Mouse (Mus musculus) kidney, embryonic 16.5 days (tissue): ENCODE measurements around the gene 4931409K22Rik. TPM values are rescaled to one million over a fixed set of nuclear protein-coding genes. Genes with fewer than 3 reads are reported as not detected.
A peak's percentile ranks its signal among the peaks of the same experiment; 100 is the strongest.

Experiments used
- ATAC-seq: fragments of 200-750 bp; cut with Nextera tagmentation; 2 replicates; pipeline ENCODE4 v1.8.0; 2017; ENCODE audit warnings: moderate TSS enrichment; ENCODE audit not compliant: low FRiP score, low TSS enrichment
- H3K27ac ChIP-seq: fragments of 300-500 bp; sonication (generic); 2 replicates; pipeline ENCODE4 v1.5.1; 2014; ENCODE audit warnings: low read length
- H3K27me3 ChIP-seq: fragments of 300-500 bp; sonication (generic); 2 replicates; pipeline ENCODE4 v1.6.1; 2014; ENCODE audit warnings: low read length, control low read depth, mixed read lengths; ENCODE audit not compliant: insufficient read depth
- H3K36me3 ChIP-seq: fragments of 300-500 bp; sonication (generic); 2 replicates; pipeline ENCODE4 v1.6.1; 2014; ENCODE audit warnings: low read length, control low read depth, mixed read lengths; ENCODE audit not compliant: insufficient read depth
- H3K4me1 ChIP-seq: fragments of 300-500 bp; sonication (generic); 2 replicates; pipeline ENCODE4 v1.6.1; 2014; ENCODE audit warnings: low read length, control low read depth, mixed read lengths; ENCODE audit not compliant: insufficient read depth
- H3K4me2 ChIP-seq: fragments of 300-500 bp; sonication (generic); replicated peaks from 2 replicates; pipeline ENCODE4 v1.6.1; 2014; ENCODE audit warnings: low read depth, low read length
- H3K4me3 ChIP-seq: fragments of 300-500 bp; sonication (generic); 2 replicates; pipeline ENCODE4 v1.5.1; 2014; ENCODE audit warnings: mild to moderate bottlenecking, low read length
- H3K9ac ChIP-seq: fragments of 300-500 bp; sonication (generic); replicated peaks from 2 replicates; pipeline ENCODE4 v1.6.1; 2014; ENCODE audit warnings: low read length
- H3K9me3 ChIP-seq: fragments of 300-500 bp; sonication (generic); 2 replicates; pipeline ENCODE4 v1.6.1; 2016; ENCODE audit warnings: low read length, control low read depth
- WGBS: fragments of 180-500 bp; shearing (Covaris S2); extraction: QIAGEN DNeasy Blood & Tissue Kit; methylation state at CpG from one replicate; pipeline ENCODE4 v1.1.7; 2014; 5-methylcytosine and 5-hydroxymethylcytosine counted together
- polyA plus RNA-seq: library from polyadenylated mRNA; unstranded; fragments of >200 nt; fragmentation: Nextera tagmentation; extraction: Ambion mirVana; gene quantifications from 2 replicates; pipeline ENCODE4 v1.2.1, GENCODE M21; 2015

Gene 4931409K22Rik
- polyA plus RNA-seq, 1 experiment from 2014 or later, result 0.16 TPM

DNA sequence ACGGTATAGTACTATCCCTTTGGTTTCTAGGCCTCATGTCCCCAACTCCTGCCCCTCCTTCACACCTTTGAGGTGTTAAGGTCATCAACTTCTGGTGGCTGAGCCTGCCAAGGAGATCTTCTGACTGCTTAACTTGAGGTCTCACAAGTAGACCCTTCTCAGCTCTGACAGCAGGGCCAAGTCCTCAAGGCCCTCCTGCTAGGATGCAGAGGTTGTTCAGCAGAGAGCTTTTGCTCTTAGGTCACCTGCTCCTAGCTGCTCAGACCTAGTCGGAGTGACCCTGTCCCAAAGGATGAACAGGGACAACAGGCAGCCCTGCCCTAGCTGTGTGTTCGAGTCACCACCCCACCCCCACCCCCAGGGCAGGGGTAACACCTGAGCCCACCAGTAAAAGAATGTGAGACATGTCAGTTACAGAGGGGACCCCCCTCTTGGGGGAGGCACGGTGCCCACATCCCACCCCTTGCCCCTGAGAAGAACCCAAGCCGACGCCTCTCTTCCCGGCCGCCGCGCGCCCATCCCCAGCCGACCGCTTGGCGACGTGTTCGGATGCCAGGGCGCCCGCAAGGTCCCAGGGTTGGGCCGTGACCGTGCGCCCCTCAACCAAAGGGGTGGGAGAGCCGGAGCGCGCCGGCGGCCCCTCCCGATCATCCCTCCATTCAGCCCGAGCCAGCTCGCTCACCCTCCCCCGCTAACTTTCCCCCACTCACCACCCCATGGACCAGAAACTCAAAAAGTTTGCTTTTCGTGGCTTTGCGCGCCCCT lies 44.6 kb upstream of the 4931409K22Rik start:
- Histone ChIP-seq H3K27me3 (no peaks in the 10 kb centered on the region), H3K4me3 (peak overlapping the region; percentile 69), H3K9me3 (no peaks in the 10 kb centered on the region), H3K4me1 (peaks cover 78% of the 10 kb centered on the region), H3K4me2 (peak overlapping the region; percentile 86), H3K36me3 (no peaks in the 10 kb centered on the region), H3K27ac (peak overlapping the region; percentile 99), H3K9ac (peak overlapping the region; percentile 91)
- 2% methylated on average over 23 of the region's 33 CpGs for WGBS
- no peak; the same call in 1 of the 2 replicates for ATAC-seq

DNA sequence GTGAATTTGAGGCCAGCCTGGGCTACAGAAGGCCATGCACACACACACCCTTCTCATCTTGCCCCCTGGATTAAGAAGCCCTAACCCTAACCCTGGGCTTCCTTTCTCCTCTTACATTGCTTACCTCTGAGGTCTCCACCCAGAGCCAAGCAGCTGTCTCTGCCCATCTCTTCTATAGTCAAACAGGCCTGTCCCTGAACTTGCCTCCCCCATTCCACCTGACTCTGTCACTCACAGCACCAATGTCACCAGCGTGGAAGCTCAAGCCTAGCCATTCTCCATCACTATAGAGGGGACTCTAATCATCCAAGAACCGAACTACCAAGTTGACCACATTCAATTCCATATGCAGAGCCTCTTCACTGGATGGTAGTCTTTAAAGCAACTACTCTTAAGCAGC lies 43.6 kb upstream of the 4931409K22Rik start:
- Histone ChIP-seq H3K9ac (no peak overlapping the region), H3K27me3 (no peaks in the 10 kb centered on the region), H3K4me1 (peaks cover 69% of the 10 kb centered on the region), H3K27ac (no peak overlapping the region), H3K36me3 (peaks cover 6% of the 10 kb centered on the region), H3K9me3 (no peaks in the 10 kb centered on the region), H3K4me3 (0 out of 2 replicates have a peak overlapping the region, but pooled peaks have one; percentile 7), H3K4me2 (peak overlapping the region; percentile 86)
- ATAC-seq, result no peak
- 77% methylated on average over 2 of the region's 2 CpGs for WGBS

GRCm38 (mm10) chr5:24599137-24599536 lies 42.5 kb upstream of the 4931409K22Rik start:
- peak overlapping the region; percentile 98 for H3K4me2 ChIP-seq
- H3K4me1 ChIP-seq, result peaks cover 63% of the 10 kb centered on the region

GRCm38 (mm10) chr5:24598570-24599006 lies 42.0 kb upstream of the 4931409K22Rik start:
- Histone ChIP-seq H3K36me3 (peaks cover 19% of the 10 kb centered on the region), H3K27ac (no peak overlapping the region), H3K4me2 (peak overlapping the region; percentile 98), H3K9me3 (no peaks in the 10 kb centered on the region), H3K9ac (peak overlapping the region; percentile 72), H3K4me1 (peaks cover 57% of the 10 kb centered on the region), H3K27me3 (no peaks in the 10 kb centered on the region), H3K4me3 (peak overlapping the region; percentile 56)
- WGBS, result 0% methylated on average over 28 of the region's 41 CpGs
- peak; percentile 7; the same call in 1 of the 2 replicates for ATAC-seq

More at GRCm38 (mm10) chr5:24599137-24599536, 42.5 kb upstream of the 4931409K22Rik start:
- Histone ChIP-seq H3K27ac (no peak overlapping the region), H3K27me3 (no peaks in the 10 kb centered on the region), H3K36me3 (peaks cover 15% of the 10 kb centered on the region), H3K9me3 (no peaks in the 10 kb centered on the region), H3K4me3 (peak overlapping the region; percentile 56), H3K9ac (peak overlapping the region; percentile 72; the same call in 1 of the 2 replicates)
- WGBS, result 18% methylated on average over 8 of the region's 8 CpGs
- ATAC-seq, result no peak

- H3K9me3 ChIP-seq, result no peaks in the 10 kb centered on the region
- H3K4me3 ChIP-seq, result peak overlapping the region; percentile 56
- peak overlapping the region; percentile 98 for H3K4me2 ChIP-seq
- peaks cover 24% of the 10 kb centered on the region for H3K36me3 ChIP-seq
- peak overlapping the region; percentile 72 for H3K9ac ChIP-seq
- no peak for ATAC-seq
- no peak overlapping the region for H3K27ac ChIP-seq
- WGBS, result 20% methylated on average over 15 of the region's 15 CpGs
- no peaks in the 10 kb centered on the region for H3K27me3 ChIP-seq
- peaks cover 52% of the 10 kb centered on the region for H3K4me1 ChIP-seq
These were observed 41.4 kb upstream of the 4931409K22Rik start for GRCm38 (mm10) chr5:24597901-24598569.

DNA sequence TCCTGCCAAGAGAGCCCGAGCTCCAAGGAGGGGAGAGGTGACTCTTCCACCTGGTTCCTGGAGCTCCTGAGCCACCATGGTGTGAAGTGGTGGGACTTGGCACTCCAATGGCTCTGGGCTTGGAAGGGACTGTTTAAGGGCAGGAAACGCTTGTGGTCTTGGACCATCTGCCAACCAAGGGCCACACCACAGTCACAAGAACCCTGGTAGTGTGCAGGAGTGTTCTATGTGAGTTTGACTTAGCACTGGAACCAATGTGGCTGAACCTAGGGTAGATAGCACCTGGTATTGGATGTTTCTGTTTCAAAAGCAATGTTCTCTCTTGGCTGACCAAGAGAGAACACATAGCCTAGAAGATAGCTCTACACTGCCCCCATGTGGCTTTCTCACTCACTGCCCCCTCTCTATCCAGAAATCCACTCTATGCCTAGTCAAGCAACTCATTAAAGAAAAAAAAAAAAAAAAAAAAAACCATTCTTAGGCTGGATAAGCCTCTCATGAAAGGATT lies 40.7 kb upstream of the 4931409K22Rik start:
- Histone ChIP-seq H3K9me3 (no peaks in the 10 kb centered on the region), H3K9ac (0 out of 2 replicates have a peak overlapping the region, but pooled peaks have one; percentile 2), H3K4me1 (peaks cover 44% of the 10 kb centered on the region), H3K4me2 (no peak overlapping the region), H3K4me3 (no peak overlapping the region), H3K27ac (no peak overlapping the region), H3K36me3 (peaks cover 31% of the 10 kb centered on the region), H3K27me3 (no peaks in the 10 kb centered on the region)
- no peak for ATAC-seq
- 66% methylated on average over 2 of the region's 2 CpGs for WGBS

DNA sequence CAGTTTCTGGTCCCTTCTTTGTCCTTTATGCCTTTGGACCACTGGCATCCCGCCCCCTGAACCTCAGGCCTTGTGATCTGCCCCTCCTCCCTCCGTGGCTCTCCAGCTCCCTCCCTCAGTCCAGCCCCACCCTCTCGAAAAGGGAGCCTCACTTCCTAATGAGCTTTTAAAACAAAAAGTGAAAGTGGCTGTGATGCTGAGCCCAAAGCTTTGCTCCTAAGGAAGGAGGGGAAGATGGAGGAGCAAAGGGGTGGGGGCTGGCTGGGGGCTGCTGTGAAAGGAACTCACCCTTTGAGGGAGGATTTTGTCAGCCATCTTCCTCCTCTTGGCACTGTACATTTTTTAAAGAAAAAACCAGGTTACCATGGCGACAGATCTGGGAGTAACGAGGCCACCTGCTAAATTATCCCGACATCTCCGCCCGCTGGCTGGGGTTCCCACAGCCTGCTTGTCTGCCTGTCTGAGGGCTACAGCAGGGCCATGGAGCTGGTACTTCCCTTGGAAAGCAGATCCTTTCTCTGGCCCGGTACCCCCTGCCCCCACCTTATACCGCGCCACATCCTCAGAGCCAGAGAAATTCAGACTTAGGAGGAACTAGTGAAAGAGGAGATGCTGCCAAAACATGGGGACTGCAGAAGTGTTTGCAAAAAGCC lies 40.0 kb upstream of the 4931409K22Rik start:
- no peak for ATAC-seq
- Histone ChIP-seq H3K4me1 (peaks cover 49% of the 10 kb centered on the region), H3K36me3 (peaks cover 37% of the 10 kb centered on the region), H3K27me3 (no peaks in the 10 kb centered on the region), H3K9me3 (no peaks in the 10 kb centered on the region), H3K4me3 (no peak overlapping the region), H3K27ac (no peak overlapping the region), H3K9ac (0 out of 2 replicates have a peak overlapping the region, but pooled peaks have one; percentile 2), H3K4me2 (no peak overlapping the region)
- 21% methylated on average over 11 of the region's 11 CpGs for WGBS

DNA sequence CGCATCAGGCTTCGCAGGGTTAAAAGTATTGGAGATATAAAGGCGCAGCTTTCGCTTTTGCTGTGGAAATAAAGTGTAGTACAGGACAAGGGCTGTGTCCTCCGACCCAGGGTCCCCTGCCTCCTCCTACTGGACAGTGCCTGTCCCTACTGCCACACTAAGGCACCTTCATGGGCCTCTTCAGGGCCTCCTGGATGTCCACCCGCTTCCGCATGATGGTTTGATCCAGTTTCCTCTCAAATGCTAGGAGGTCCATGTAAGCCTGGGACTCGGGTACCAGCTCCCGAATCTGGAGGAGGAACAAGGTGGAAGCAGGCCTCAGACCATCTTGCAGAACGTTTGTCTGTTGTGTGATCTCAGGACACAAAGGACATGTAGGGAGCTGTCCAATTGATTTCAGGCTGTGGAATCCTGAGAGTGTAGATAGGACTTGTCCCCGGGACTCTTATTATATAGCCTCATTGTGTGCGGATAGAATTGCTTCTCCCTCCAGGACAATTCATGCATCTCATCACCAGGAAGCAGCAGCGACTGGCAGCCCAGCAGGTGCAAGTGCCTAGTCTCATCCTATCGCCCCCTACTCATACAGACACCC lies 39.3 kb upstream of the 4931409K22Rik start:
- no peak overlapping the region for H3K4me3 ChIP-seq
- H3K27ac ChIP-seq, result no peak overlapping the region
- WGBS, result 68% methylated on average over 14 of the region's 14 CpGs
- no peak overlapping the region for H3K4me2 ChIP-seq
- no peaks in the 10 kb centered on the region for H3K27me3 ChIP-seq
- H3K9me3 ChIP-seq, result no peaks in the 10 kb centered on the region
- no peak overlapping the region for H3K9ac ChIP-seq
- peaks cover 39% of the 10 kb centered on the region for H3K36me3 ChIP-seq
- peaks cover 53% of the 10 kb centered on the region for H3K4me1 ChIP-seq
- no peak for ATAC-seq

DNA sequence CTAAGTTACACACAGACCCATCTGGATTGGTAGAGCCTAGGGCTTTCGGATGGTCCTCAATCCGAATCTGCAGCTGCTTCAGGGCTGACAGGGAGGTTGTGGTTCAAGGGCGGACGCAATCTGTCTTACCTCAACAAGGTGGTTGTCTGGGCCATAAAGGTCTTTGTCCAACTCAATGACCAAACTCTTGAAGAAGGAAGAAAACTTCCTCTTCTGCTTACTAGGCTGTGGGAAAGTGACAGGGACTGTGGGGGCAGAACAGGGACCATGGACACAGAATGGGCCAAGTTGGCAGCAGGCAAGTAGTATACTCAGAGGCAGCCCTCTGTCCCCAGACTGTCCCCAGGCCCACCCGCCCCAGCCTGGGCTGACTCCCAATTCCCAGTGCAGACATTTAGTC lies 38.7 kb upstream of the 4931409K22Rik start:
- WGBS, result 89% methylated on average over 5 of the region's 5 CpGs
- peaks cover 47% of the 10 kb centered on the region for H3K4me1 ChIP-seq
- ATAC-seq, result no peak
- H3K9ac ChIP-seq, result no peak overlapping the region
- no peaks in the 10 kb centered on the region for H3K9me3 ChIP-seq
- no peak overlapping the region for H3K4me2 ChIP-seq
- H3K36me3 ChIP-seq, result peaks cover 39% of the 10 kb centered on the region
- H3K27ac ChIP-seq, result no peak overlapping the region
- no peak overlapping the region for H3K4me3 ChIP-seq
- H3K27me3 ChIP-seq, result no peaks in the 10 kb centered on the region
